ENCODE assay signal across 22 mouse cellular contexts in the genomic region with DNA sequence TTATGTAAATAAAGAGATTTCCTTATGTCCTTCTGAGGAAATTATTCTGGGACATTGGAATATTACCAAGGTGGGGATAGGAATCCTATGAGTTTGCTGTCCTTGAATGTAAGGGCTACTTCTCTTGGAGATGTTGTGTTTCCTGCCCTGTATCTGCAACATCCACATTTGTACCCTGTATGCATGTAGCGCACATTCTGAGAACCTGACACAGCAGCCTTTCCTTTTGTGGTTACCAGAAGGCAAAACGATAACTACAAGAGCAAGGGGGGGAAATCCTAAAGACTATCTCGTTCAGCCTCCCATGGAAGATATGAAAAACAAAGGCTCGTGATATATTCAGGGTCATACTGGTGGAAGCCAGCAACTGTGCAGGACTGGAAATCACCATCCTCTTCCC.
"Had no signal": no experiment of that assay in that cellular context is flagged by ENCODE, and none has a peak within 500 bp of the region (broad histone marks: within the 10 kb centered on the region; RNA-seq: fewer than 3 reads in every experiment).

No protein-coding gene starts in this region.

- H3K4me3 ChIP-seq: heart, adult 2 months; heart, embryonic 13.5 days; heart, embryonic 15.5 days; hindbrain, embryonic 13.5 days; hindbrain, embryonic 15.5 days; kidney, embryonic 15.5 days; limb, embryonic 10.5 days; limb, embryonic 12.5 days had no signal

- H3K36me3 ChIP-seq: heart, embryonic 13.5 days; heart, embryonic 15.5 days; hindbrain, embryonic 13.5 days; hindbrain, embryonic 15.5 days; kidney, embryonic 15.5 days; limb, embryonic 10.5 days; limb, embryonic 12.5 days had no signal

- H3K9me3 ChIP-seq: heart, embryonic 13.5 days; heart, embryonic 15.5 days; hindbrain, embryonic 13.5 days; hindbrain, embryonic 15.5 days; kidney, embryonic 15.5 days; limb, embryonic 10.5 days; limb, embryonic 12.5 days had no signal

- H3K27me3 ChIP-seq: heart, embryonic 13.5 days; heart, embryonic 15.5 days; hindbrain, embryonic 13.5 days; hindbrain, embryonic 15.5 days; kidney, embryonic 15.5 days; limb, embryonic 12.5 days had no signal

- ATAC-seq: hindbrain, postnatal 0 days; intestine, embryonic 16.5 days had no signal

- H3K4me1 ChIP-seq: heart, embryonic 13.5 days; heart, embryonic 15.5 days; hindbrain, embryonic 13.5 days; hindbrain, embryonic 15.5 days; kidney, embryonic 15.5 days; limb, embryonic 10.5 days; limb, embryonic 12.5 days had no signal

- DNase-seq: gastrocnemius, postnatal 14 days; gastrocnemius, postnatal 36 days; heart, adult 11 months; heart, adult 2 months; heart, postnatal 14 days; heart, postnatal 36 days; kidney, adult 11 months; kidney, adult 2 months; kidney, adult 9 months; kidney, postnatal 14 days; kidney, postnatal 36 days; layer of hippocampus, adult 9-11 months; layer of hippocampus, postnatal 36 days had no signal
